Mouse (Mus musculus) G1E (cell line): ENCODE measurements at regions not wholly inside any gene's neighbourhood (a gene's known extent, or its start where the extent isn't known, plus 50 kb on each side); places are given as distances from the start of the nearest gene placed in this dataset.

ENCODE experiments used
- CTCF ChIP-seq: IDR thresholded peaks from 2 replicates; pipeline ENCODE4 v1.5.1; 2012; ENCODE audit warnings: low read depth, low read length, inconsistent platforms, mixed read lengths
- GATA1 ChIP-seq: IDR thresholded peaks from 2 replicates; pipeline ENCODE4 v1.6.1; 2012; ENCODE audit warnings: borderline replicate concordance, low read length, inconsistent platforms, mixed read lengths

- TF ChIP-seq CTCF (no peak), GATA1 (no peak)
These were observed 1132.5 kb downstream of the Slc22a22 start for GRCm38 (mm10) chr15:56344973-56345372.
